Mouse (Mus musculus) liver, postnatal 0 days (tissue): ENCODE results near the gene Gm20388. TPM values are rescaled to one million over a fixed set of nuclear protein-coding genes. Genes with fewer than 3 reads are reported as not detected.
"Not testable (repeated sequence)": the region's sequence is repeated elsewhere in the genome, so short reads cannot be mapped to it uniquely, and the experiment has no call there.

Experiments used
- ATAC-seq: fragments of 200-750 bp; cut with Nextera tagmentation; 2 replicates; pipeline ENCODE4 v1.8.0; 2017; ENCODE audit warnings: mild to moderate bottlenecking, moderate library complexity
- DNase-seq: peaks from one replicate; pipeline ENCODE4 v3.0.0-alpha.2; 2016
- H3K27ac ChIP-seq: fragments of 300-500 bp; sonication (generic); 2 replicates; pipeline ENCODE4 v1.5.1; 2014; ENCODE audit warnings: antibody characterized with exemption, moderate library complexity, mild to moderate bottlenecking, low read depth
- H3K27me3 ChIP-seq: fragments of 300-500 bp; sonication (generic); 2 replicates; pipeline ENCODE4 v1.6.1; 2014; ENCODE audit warnings: low read length, control low read depth, mixed read lengths; ENCODE audit not compliant: insufficient read depth
- H3K36me3 ChIP-seq: fragments of 300-500 bp; sonication (generic); replicated peaks from 2 replicates; pipeline ENCODE4 v1.6.1; 2014; ENCODE audit warnings: mild to moderate bottlenecking, control low read depth, low read length, moderate library complexity, mixed read lengths; ENCODE audit not compliant: insufficient read depth
- H3K4me1 ChIP-seq: fragments of 300-500 bp; sonication (generic); 2 replicates; pipeline ENCODE4 v1.6.1; 2014; ENCODE audit warnings: antibody characterized with exemption, mild to moderate bottlenecking, control low read depth; ENCODE audit not compliant: insufficient read depth
- H3K4me2 ChIP-seq: fragments of 300-500 bp; sonication (generic); 2 replicates; pipeline ENCODE4 v1.6.1; 2014; ENCODE audit warnings: low read depth, mild to moderate bottlenecking, low read length, moderate library complexity, mixed read lengths
- H3K4me3 ChIP-seq: fragments of 300-500 bp; sonication (generic); 2 replicates; pipeline ENCODE4 v1.5.1; 2014; ENCODE audit warnings: low read depth, low read length
- H3K9ac ChIP-seq: fragments of 300-500 bp; sonication (generic); replicated peaks from 2 replicates; pipeline ENCODE4 v1.6.1; 2014; ENCODE audit warnings: mild to moderate bottlenecking, moderate library complexity
- H3K9me3 ChIP-seq: fragments of 300-500 bp; sonication (generic); 2 replicates; pipeline ENCODE4 v1.6.1; 2016; ENCODE audit warnings: mild to moderate bottlenecking, control low read depth, low read length, mixed read lengths
- CTCF ChIP-seq: sonication (generic); IDR thresholded peaks from 2 replicates; pipeline ENCODE4 v1.5.1; 2016; ENCODE audit warnings: antibody characterized with exemption, low read depth
- EP300 ChIP-seq: IDR thresholded peaks from 2 replicates; pipeline ENCODE4 v1.6.1; 2016; ENCODE audit warnings: antibody characterized with exemption, low read depth, mild to moderate bottlenecking
- WGBS: fragments of 180-500 bp; shearing (Covaris S2); extraction: QIAGEN DNeasy Blood & Tissue Kit; methylation state at CpG from one replicate; pipeline ENCODE4 v1.1.7; 2014; ENCODE audit not compliant: insufficient replicate concordance; 5-methylcytosine and 5-hydroxymethylcytosine counted together
- polyA plus RNA-seq: library from polyadenylated mRNA; unstranded; fragments of >200 nt; fragmentation: Nextera tagmentation; extraction: Ambion mirVana; gene quantifications from 2 replicates; pipeline ENCODE4 v1.2.1, GENCODE M21; 2015

The Gm20388 gene
- polyA plus RNA-seq, 1 experiment from 2014 or later: not detected

DNA sequence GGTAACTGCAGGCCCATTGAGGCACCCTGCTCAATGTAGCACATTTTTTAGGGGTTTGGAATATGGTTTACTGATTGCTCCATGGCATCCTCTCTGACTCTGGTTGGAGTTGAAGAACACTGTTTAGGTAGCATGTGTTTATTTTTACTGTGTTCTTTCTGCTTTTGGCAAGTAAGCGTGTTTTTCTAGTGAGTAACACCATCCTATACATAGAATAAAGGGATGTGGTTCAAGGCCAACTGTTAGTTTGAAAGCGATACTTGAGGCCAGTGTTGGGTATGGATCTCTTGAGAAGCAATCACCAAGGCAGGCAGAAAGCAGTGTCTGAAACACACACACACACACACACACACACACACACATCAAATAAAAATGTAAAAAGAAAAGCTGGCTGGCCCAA lies 3277.4 kb downstream of the Gm20388 start:
- 0 out of 2 replicates have a peak, but pooled peaks cover 2% of the 10 kb centered on the region for H3K4me1 ChIP-seq
- H3K9me3 ChIP-seq: no peaks in the 10 kb centered on the region
- no peak overlapping the region for H3K4me2 ChIP-seq
- DNase-seq (no peak), ATAC-seq (no peak)
- TF ChIP-seq EP300: no peak
- TF ChIP-seq CTCF: no peak
- H3K9ac ChIP-seq: no peak overlapping the region
- no peaks in the 10 kb centered on the region for H3K36me3 ChIP-seq
- no peak overlapping the region for H3K27ac ChIP-seq
- H3K27me3 ChIP-seq: no peaks in the 10 kb centered on the region
- no peak overlapping the region for H3K4me3 ChIP-seq
- 66% methylated on average over 2 of the region's 2 CpGs for WGBS

DNA sequence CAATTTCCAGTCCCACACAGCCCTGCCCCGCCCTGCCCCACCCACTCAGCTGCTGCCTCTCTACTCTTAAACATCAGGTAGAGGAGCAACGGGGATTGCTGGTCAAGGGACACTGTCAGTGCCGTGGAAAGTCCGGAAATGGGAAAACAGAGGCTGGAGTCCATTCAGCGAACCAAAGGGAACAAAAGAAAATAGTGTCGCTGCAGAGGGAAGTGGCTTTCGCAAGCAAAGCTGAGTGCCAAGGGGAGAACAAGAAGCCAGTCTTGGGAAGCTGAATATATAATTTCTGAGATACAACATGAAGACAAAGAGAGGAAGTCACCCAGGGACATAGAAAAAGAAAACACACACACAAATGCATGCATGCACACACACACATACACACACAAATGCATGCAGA lies 3278.2 kb downstream of the Gm20388 start:
- no peak for DNase-seq
- ATAC-seq: no peak
- WGBS: 38% methylated on average over 7 of the region's 7 CpGs

DNA sequence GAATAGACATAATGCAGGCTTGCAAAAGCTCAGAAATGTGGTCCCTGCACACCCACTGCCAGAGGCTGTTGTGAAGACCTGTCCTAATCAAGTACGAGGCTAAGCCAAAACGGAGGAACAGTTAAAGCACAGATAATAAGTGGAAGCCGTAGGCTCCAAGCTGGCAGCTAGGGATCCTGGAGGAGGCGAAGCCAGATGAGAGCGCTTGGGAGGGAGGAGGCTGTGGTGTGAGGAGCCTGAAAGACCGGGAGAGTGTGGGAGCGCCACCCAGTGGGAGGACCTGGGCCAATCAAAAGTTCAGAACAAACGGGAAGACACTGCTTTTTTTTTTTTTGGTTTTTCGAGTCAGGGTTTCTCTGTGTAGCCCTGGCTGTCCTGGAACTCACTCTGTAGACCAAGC lies 3280.0 kb downstream of the Gm20388 start:
- Histone ChIP-seq H3K4me3 (no peak overlapping the region), H3K4me2 (no peak overlapping the region), H3K9me3 (no peaks in the 10 kb centered on the region), H3K36me3 (no peaks in the 10 kb centered on the region), H3K27me3 (no peaks in the 10 kb centered on the region), H3K27ac (no peak overlapping the region), H3K9ac (no peak overlapping the region), H3K4me1 (0 out of 2 replicates have a peak, but pooled peaks cover 2% of the 10 kb centered on the region)
- TF ChIP-seq EP300 (no peak), CTCF (peak; percentile 66)
- 2% methylated on average over 9 of the region's 9 CpGs for WGBS
- peak; percentile 83 for DNase-seq
- peak; percentile 65; the same call in 1 of the 2 replicates for ATAC-seq

More for the DNA sequence above, 3278.2 kb downstream of the Gm20388 start:
- no peaks in the 10 kb centered on the region for H3K36me3 ChIP-seq
- H3K27ac ChIP-seq: no peak overlapping the region
- H3K9ac ChIP-seq: no peak overlapping the region
- TF ChIP-seq EP300: no peak
- TF ChIP-seq CTCF: no peak
- H3K27me3 ChIP-seq: no peaks in the 10 kb centered on the region
- no peak overlapping the region for H3K4me3 ChIP-seq
- no peak overlapping the region for H3K4me2 ChIP-seq
- H3K4me1 ChIP-seq: 0 out of 2 replicates have a peak, but pooled peaks cover 2% of the 10 kb centered on the region
- H3K9me3 ChIP-seq: no peaks in the 10 kb centered on the region

DNA sequence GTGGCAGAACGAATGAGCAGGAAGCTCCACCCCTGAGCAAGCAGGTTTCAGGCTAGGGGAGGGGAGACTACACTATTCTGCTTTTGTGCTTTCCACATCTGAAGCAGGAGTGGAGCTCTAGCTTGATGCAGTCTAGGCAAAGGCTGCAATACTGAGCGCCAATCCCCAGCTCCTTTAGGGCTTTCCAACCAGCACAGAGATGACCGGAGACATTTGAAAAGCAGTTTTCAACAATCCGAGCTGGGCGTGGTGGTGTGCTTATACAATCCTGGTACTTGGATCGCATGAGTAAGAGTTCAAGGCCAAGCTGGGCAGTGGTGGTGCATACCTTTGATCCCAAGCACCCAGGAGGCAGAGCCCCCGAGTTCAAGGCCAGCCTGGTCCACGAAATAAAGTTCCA lies 3281.3 kb downstream of the Gm20388 start:
- Histone ChIP-seq H3K27ac (no peak overlapping the region), H3K4me2 (no peak overlapping the region), H3K36me3 (no peaks in the 10 kb centered on the region), H3K9ac (no peak overlapping the region), H3K4me3 (no peak overlapping the region), H3K9me3 (no peaks in the 10 kb centered on the region), H3K4me1 (0 out of 2 replicates have a peak, but pooled peaks cover 2% of the 10 kb centered on the region), H3K27me3 (no peaks in the 10 kb centered on the region)
- DNase-seq (no peak), ATAC-seq (no peak)
- TF ChIP-seq EP300 (no peak), CTCF (no peak)
- 51% methylated on average over 8 of the region's 8 CpGs for WGBS

DNA sequence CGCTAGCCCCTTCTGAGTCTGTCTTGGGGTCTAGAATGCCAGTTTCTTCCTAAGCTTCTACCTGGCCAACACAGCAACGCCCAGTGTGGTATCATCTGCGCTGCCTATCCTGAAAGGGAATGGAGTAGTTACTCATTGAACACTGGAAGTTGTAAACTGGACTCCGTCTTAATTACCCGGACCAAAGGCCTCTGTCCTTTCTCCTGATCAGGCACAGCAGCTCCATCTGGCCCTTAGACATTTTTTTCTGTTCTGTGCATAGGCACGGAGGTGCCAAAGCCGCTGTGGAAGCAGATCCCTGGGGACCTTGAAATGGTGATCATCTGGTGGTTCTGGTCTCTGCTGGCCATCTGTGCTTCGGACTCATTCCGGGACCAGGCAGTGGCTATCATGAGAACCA lies 3283.1 kb downstream of the Gm20388 start:
- Histone ChIP-seq H3K4me1 (peaks cover 2% of the 10 kb centered on the region; the same call in 1 of the 2 replicates), H3K9me3 (no peaks in the 10 kb centered on the region), H3K4me2 (no peak overlapping the region), H3K9ac (no peak overlapping the region), H3K36me3 (no peaks in the 10 kb centered on the region), H3K4me3 (no peak overlapping the region), H3K27me3 (no peaks in the 10 kb centered on the region), H3K27ac (no peak overlapping the region)
- WGBS: 86% methylated on average over 9 of the region's 9 CpGs
- ATAC-seq (no peak), DNase-seq (no peak)
- no peak for TF ChIP-seq CTCF
- TF ChIP-seq EP300: no peak

DNA sequence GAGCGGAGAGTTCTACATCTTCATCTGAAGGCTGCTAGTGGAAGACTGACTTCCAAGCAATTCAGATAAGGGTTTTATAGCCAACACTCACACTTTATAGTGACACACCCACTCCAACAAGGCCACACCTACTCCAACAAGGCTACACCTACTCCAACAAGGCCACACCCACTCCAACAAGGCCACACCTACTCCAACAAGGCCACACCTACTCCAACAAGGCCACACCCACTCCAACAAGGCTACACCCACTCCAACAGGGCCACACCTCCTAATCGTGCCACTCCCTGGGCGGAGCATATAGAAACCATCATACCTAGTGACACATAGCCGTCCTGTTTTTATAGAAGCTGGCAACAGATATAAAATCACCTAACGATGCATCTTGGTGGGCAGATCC lies 3286.4 kb downstream of the Gm20388 start:
- WGBS: 62% methylated on average over 5 of the region's 5 CpGs
- H3K4me2 ChIP-seq, H3K4me3 ChIP-seq, H3K27me3 ChIP-seq, H3K9me3 ChIP-seq, H3K9ac ChIP-seq, H3K27ac ChIP-seq, H3K4me1 ChIP-seq, H3K36me3 ChIP-seq, DNase-seq: not testable (repeated sequence)
- peak; percentile 79 for ATAC-seq

DNA sequence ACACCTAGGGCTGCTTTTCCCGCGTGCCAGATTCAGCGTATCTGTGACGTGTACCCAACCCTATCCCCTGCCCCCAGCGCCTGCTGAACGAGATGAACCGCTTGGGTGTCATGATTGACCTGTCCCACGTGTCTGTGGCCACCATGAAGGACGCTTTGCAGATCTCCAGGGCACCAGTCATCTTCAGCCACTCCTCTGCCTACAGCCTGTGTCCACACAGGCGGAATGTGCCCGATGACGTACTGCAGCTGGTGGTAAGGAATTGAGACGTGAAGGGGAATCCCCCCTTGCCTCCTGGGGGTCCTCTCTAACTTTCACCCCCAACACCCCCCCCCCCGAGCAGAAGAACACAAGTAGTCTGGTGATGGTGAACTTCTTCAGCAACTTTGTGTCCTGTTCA lies 3289.2 kb downstream of the Gm20388 start:
- Histone ChIP-seq H3K27ac (no peak overlapping the region), H3K36me3 (no peaks in the 10 kb centered on the region), H3K9me3 (no peaks in the 10 kb centered on the region), H3K27me3 (no peaks in the 10 kb centered on the region), H3K4me3 (no peak overlapping the region), H3K4me1 (peaks cover 2% of the 10 kb centered on the region; the same call in 1 of the 2 replicates), H3K4me2 (no peak overlapping the region), H3K9ac (no peak overlapping the region)
- 64% methylated on average over 14 of the region's 14 CpGs for WGBS
- DNase-seq: no peak
- ATAC-seq: no peak
- TF ChIP-seq CTCF: no peak
- TF ChIP-seq EP300: no peak
